11 mouse cellular contexts compared by ENCODE assay signal in the genomic region with DNA sequence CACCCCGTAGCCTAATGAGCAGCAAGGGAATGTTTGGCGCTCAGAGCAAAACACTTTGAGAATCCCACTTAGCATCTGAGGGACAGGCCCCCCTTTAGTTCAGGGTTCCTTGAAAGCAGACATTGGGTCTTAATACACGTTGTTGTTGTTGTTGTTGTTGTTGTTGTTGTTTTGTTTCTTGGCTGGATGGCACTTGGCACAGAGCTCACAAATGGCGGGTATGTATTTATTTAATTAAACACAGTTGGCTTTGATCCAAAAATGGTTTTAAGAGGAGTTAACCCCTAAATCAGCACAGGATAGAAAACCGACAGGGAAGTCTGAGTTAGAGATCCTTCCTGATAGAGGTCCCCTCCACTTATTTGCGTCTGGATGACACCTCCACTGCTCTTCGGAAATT. TPM values are rescaled to one million over a fixed set of nuclear protein-coding genes. Genes with fewer than 3 reads are reported as not detected.
A peak's percentile ranks its signal among the peaks of the same experiment; 100 is the strongest.
DNase-seq lines count a peak whose midpoint lies in the region; ATAC-seq and TF ChIP-seq lines count a peak whose summit lies in the region.
"Had no signal": no experiment of that assay in that cellular context is flagged by ENCODE, and none has a peak within 500 bp of the region (broad histone marks: within the 10 kb centered on the region; RNA-seq: fewer than 3 reads in every experiment).

No protein-coding gene starts in this region.

- WGBS in liver, embryonic 11.5 days = 10% methylated on average over 7 of the region's 7 CpGs
- 4% methylated on average over 7 of the region's 7 CpGs for WGBS in forebrain, embryonic 13.5 days
- 4% methylated on average over 7 of the region's 7 CpGs for WGBS in limb, embryonic 12.5 days
- 23% methylated on average over 7 of the region's 7 CpGs for WGBS in olfactory bulb, adult 2 months

- no peak for TF ChIP-seq POLR2A in olfactory bulb, adult 2 months (IDR thresholded peaks at IDR 0.05; ENCODE audit: insufficient read depth, low read depth, low read length)

- H3K4me1 ChIP-seq in liver, embryonic 11.5 days (replicated peaks; ENCODE audit: control insufficient read depth, insufficient read depth, low read length) = no peaks in the 10 kb centered on the region
- peaks cover 28% of the 10 kb centered on the region for H3K4me1 ChIP-seq in forebrain, embryonic 13.5 days
- H3K4me1 ChIP-seq in limb, embryonic 12.5 days (replicated peaks) = peaks cover 15% of the 10 kb centered on the region
- peaks cover 14% of the 10 kb centered on the region for H3K4me1 ChIP-seq in olfactory bulb, adult 2 months (ENCODE audit: control insufficient read depth, insufficient read depth, low read length)

- DNase-seq in liver, embryonic 11.5 days (ENCODE audit: low spot score) = no peak
- no peak for DNase-seq in liver
- no peak for DNase-seq in gastrocnemius, adult 8-10 months (ENCODE audit: low spot score in 2 of 2)
- no peak for DNase-seq in testis, postnatal 14 days (ENCODE audit: low spot score)
- DNase-seq in cerebellum, postnatal 25 days = no peak

- no peak overlapping the region for H3K9ac ChIP-seq in liver, embryonic 11.5 days (ENCODE audit: low read depth, low read length)
- H3K9ac ChIP-seq in forebrain, embryonic 13.5 days = 0 out of 2 replicates have a peak overlapping the region, but pooled peaks have one; percentile 63
- no peak overlapping the region for H3K9ac ChIP-seq in limb, embryonic 12.5 days (replicated peaks)

- no peak overlapping the region for H3K27ac ChIP-seq in liver, embryonic 11.5 days (ENCODE audit: low read depth, low read length)
- H3K27ac ChIP-seq in forebrain, embryonic 13.5 days = no peak overlapping the region
- no peak overlapping the region for H3K27ac ChIP-seq in limb, embryonic 12.5 days
- H3K27ac ChIP-seq in olfactory bulb, adult 2 months (ENCODE audit: insufficient read depth, low read depth, low read length) = no peak overlapping the region

- peak overlapping the region; percentile 45; the same call in 1 of the 2 replicates for H3K4me3 ChIP-seq in liver, embryonic 11.5 days (ENCODE audit: low read depth, low read length)
- peak overlapping the region; percentile 56 for H3K4me3 ChIP-seq in forebrain, embryonic 13.5 days
- H3K4me3 ChIP-seq in limb, embryonic 12.5 days (replicated peaks) = peak overlapping the region; percentile 56
- H3K4me3 ChIP-seq in olfactory bulb, adult 2 months (ENCODE audit: insufficient read depth, low read depth, low read length) = peak overlapping the region; percentile 45; the same call in 1 of the 2 replicates

- H3K9me3 ChIP-seq in liver, embryonic 11.5 days (ENCODE audit: control insufficient read depth, low read length) = no peaks in the 10 kb centered on the region
- no peaks in the 10 kb centered on the region for H3K9me3 ChIP-seq in forebrain, embryonic 13.5 days (replicated peaks)
- no peaks in the 10 kb centered on the region for H3K9me3 ChIP-seq in limb, embryonic 12.5 days

- H3K4me2 ChIP-seq in liver, embryonic 11.5 days = no peak overlapping the region; the same call in 1 of the 2 replicates
- H3K4me2 ChIP-seq in forebrain, embryonic 13.5 days = peak overlapping the region; percentile 99
- peak overlapping the region; percentile 97 for H3K4me2 ChIP-seq in limb, embryonic 12.5 days

- no peak for TF ChIP-seq CTCF in olfactory bulb, adult 2 months (IDR thresholded peaks at IDR 0.05; ENCODE audit: insufficient read depth, low read depth, low read length)

- ATAC-seq in liver, embryonic 11.5 days (replicated peaks; ENCODE audit: low FRiP score) = no peak
- ATAC-seq in forebrain, embryonic 13.5 days = no peak
- no peak for ATAC-seq in limb, embryonic 12.5 days (ENCODE audit: insufficient number of reproducible peaks, insufficient read depth, low FRiP score, low TSS enrichment, low read depth)

- H3K27me3 ChIP-seq in liver, embryonic 11.5 days (replicated peaks; ENCODE audit: control insufficient read depth, insufficient read depth, low read length) = peaks cover 57% of the 10 kb centered on the region
- peaks cover 66% of the 10 kb centered on the region for H3K27me3 ChIP-seq in forebrain, embryonic 13.5 days
- H3K27me3 ChIP-seq in limb, embryonic 12.5 days = peaks cover 64% of the 10 kb centered on the region

- no peaks in the 10 kb centered on the region for H3K36me3 ChIP-seq in liver, embryonic 11.5 days (ENCODE audit: control insufficient read depth, insufficient read depth, low read length)
- H3K36me3 ChIP-seq in forebrain, embryonic 13.5 days (ENCODE audit: poor library complexity, severe bottlenecking) = no peaks in the 10 kb centered on the region
- H3K36me3 ChIP-seq in limb, embryonic 12.5 days = no peaks in the 10 kb centered on the region

RNA-seq across cellular contexts. Expression of gene Slc24a4, which starts 0.9 kb away (rescaled TPM):
- polyA plus RNA-seq in liver, embryonic 11.5 days (2014; fragmentation: Nextera tagmentation; extraction: Ambion mirVana) = 0.04 and 0.12 TPM in 2 replicates
- 0.32 and 0.50 TPM in 2 replicates for polyA plus RNA-seq in forebrain, embryonic 13.5 days (2015; fragmentation: Nextera tagmentation; extraction: Ambion mirVana)
- polyA plus RNA-seq in limb, embryonic 12.5 days (2016; fragmentation: Nextera tagmentation; extraction: Ambion mirVana) = 0.19 and 0.22 TPM in 2 replicates
- not detected in 2 replicates for polyA plus RNA-seq in olfactory bulb, adult 2 months (2012; ENCODE audit: insufficient read depth, insufficient read length, low replicate concordance, missing spikeins)
- not detected for total RNA-seq in gastrocnemius, adult 8-10 months (2022)
- total RNA-seq: gastrocnemius, adult 18-20 months; MEL; neutrophil, adult 5-6 weeks had no signal
